Mouse (Mus musculus): ENCODE measurements around the gene Musk. TPM values are rescaled to one million over a fixed set of nuclear protein-coding genes. Genes with fewer than 3 reads are reported as not detected.

The Musk gene
- polyA plus RNA-seq, 1 experiment from 2014 or later, result not detected

- no peak for ATAC-seq
- H3K4me1 ChIP-seq, result 0 out of 2 replicates have a peak, but pooled peaks cover 3% of the 10 kb centered on the region
- WGBS, result 8% methylated on average over 3 of the region's 3 CpGs
Observed at GRCm38 (mm10) chr4:58326746-58327145, 41.0 kb downstream of the Musk start.

GRCm38 (mm10) chr4:58328231-58328630 is 42.5 kb downstream of the Musk start:
- Histone ChIP-seq H3K27ac (no peak overlapping the region), H3K9me3 (replicated peaks) (no peaks in the 10 kb centered on the region), H3K27me3 (no peaks in the 10 kb centered on the region; the same call in 1 of the 2 replicates), H3K36me3 (ENCODE audit: poor library complexity, severe bottlenecking) (no peaks in the 10 kb centered on the region), H3K4me2 (no peak overlapping the region), H3K4me1 (0 out of 2 replicates have a peak, but pooled peaks cover 3% of the 10 kb centered on the region), H3K4me3 (no peak overlapping the region), H3K9ac (no peak overlapping the region)
- ATAC-seq, result no peak
- 91% methylated on average over 4 of the region's 4 CpGs for WGBS

More at GRCm38 (mm10) chr4:58326746-58327145, 41.0 kb downstream of the Musk start:
- Histone ChIP-seq H3K9ac (no peak overlapping the region), H3K4me2 (no peak overlapping the region), H3K4me3 (no peak overlapping the region), H3K27ac (no peak overlapping the region), H3K27me3 (no peaks in the 10 kb centered on the region; the same call in 1 of the 2 replicates), H3K9me3 (replicated peaks) (no peaks in the 10 kb centered on the region), H3K36me3 (ENCODE audit: poor library complexity, severe bottlenecking) (no peaks in the 10 kb centered on the region)

GRCm38 (mm10) chr4:58330016-58330415 is 44.3 kb downstream of the Musk start:
- Histone ChIP-seq H3K27me3 (no peaks in the 10 kb centered on the region; the same call in 1 of the 2 replicates), H3K36me3 (ENCODE audit: poor library complexity, severe bottlenecking) (no peaks in the 10 kb centered on the region), H3K9ac (no peak overlapping the region), H3K27ac (no peak overlapping the region), H3K4me2 (no peak overlapping the region), H3K4me1 (0 out of 2 replicates have a peak, but pooled peaks cover 3% of the 10 kb centered on the region), H3K9me3 (replicated peaks) (no peaks in the 10 kb centered on the region), H3K4me3 (no peak overlapping the region)
- whole genome bisulfite sequencing, result 87% methylated on average over 4 of the region's 4 CpGs
- no peak for ATAC-seq

GRCm38 (mm10) chr4:58330864-58331638 is 45.3 kb downstream of the Musk start:
- Histone ChIP-seq H3K4me2 (no peak overlapping the region), H3K4me1 (0 out of 2 replicates have a peak, but pooled peaks cover 3% of the 10 kb centered on the region), H3K27ac (no peak overlapping the region), H3K36me3 (ENCODE audit: poor library complexity, severe bottlenecking) (no peaks in the 10 kb centered on the region), H3K9me3 (replicated peaks) (no peaks in the 10 kb centered on the region), H3K4me3 (no peak overlapping the region), H3K27me3 (no peaks in the 10 kb centered on the region; the same call in 1 of the 2 replicates), H3K9ac (no peak overlapping the region)
- ATAC-seq, result no peak
- WGBS, result 94% methylated on average over 10 of the region's 10 CpGs

- no peak overlapping the region for H3K4me2 ChIP-seq
- ATAC-seq, result no peak
- no peaks in the 10 kb centered on the region for H3K9me3 ChIP-seq (replicated peaks)
- no peaks in the 10 kb centered on the region; the same call in 1 of the 2 replicates for H3K27me3 ChIP-seq
- WGBS, result 47% methylated on average over 3 of the region's 3 CpGs
- no peak overlapping the region for H3K4me3 ChIP-seq
- no peaks in the 10 kb centered on the region for H3K36me3 ChIP-seq (ENCODE audit: poor library complexity, severe bottlenecking)
- H3K4me1 ChIP-seq, result no peaks in the 10 kb centered on the region
- H3K9ac ChIP-seq, result no peak overlapping the region
- no peak overlapping the region for H3K27ac ChIP-seq
Observed at GRCm38 (mm10) chr4:58332394-58332793, 46.6 kb downstream of the Musk start.

- no peak overlapping the region for H3K27ac ChIP-seq
- no peak overlapping the region for H3K9ac ChIP-seq
- no peak overlapping the region for H3K4me2 ChIP-seq
- no peaks in the 10 kb centered on the region for H3K27me3 ChIP-seq
- ATAC-seq, result no peak
- H3K36me3 ChIP-seq (ENCODE audit: poor library complexity, severe bottlenecking), result no peaks in the 10 kb centered on the region
- 78% methylated on average over 2 of the region's 2 CpGs for WGBS
- no peak overlapping the region for H3K4me3 ChIP-seq
- no peaks in the 10 kb centered on the region for H3K9me3 ChIP-seq (replicated peaks)
- no peaks in the 10 kb centered on the region for H3K4me1 ChIP-seq
Observed at GRCm38 (mm10) chr4:58336227-58336626, 50.5 kb downstream of the Musk start.

GRCm38 (mm10) chr4:58339226-58339625 is 53.5 kb downstream of the Musk start:
- 44% methylated on average over 3 of the region's 3 CpGs for WGBS
- no peak for ATAC-seq
- Histone ChIP-seq H3K36me3 (ENCODE audit: poor library complexity, severe bottlenecking) (no peaks in the 10 kb centered on the region), H3K4me1 (no peaks in the 10 kb centered on the region), H3K27me3 (no peaks in the 10 kb centered on the region), H3K4me2 (no peak overlapping the region), H3K4me3 (no peak overlapping the region), H3K9ac (no peak overlapping the region), H3K27ac (no peak overlapping the region), H3K9me3 (replicated peaks) (no peaks in the 10 kb centered on the region)

- ATAC-seq, result no peak
- no peak overlapping the region for H3K4me2 ChIP-seq
- H3K9me3 ChIP-seq (replicated peaks), result no peaks in the 10 kb centered on the region
- H3K4me3 ChIP-seq, result no peak overlapping the region
- H3K27me3 ChIP-seq, result no peaks in the 10 kb centered on the region
- no peaks in the 10 kb centered on the region for H3K4me1 ChIP-seq
- no peak overlapping the region for H3K27ac ChIP-seq
- 92% methylated on average over 7 of the region's 7 CpGs for WGBS
- no peaks in the 10 kb centered on the region for H3K36me3 ChIP-seq (ENCODE audit: poor library complexity, severe bottlenecking)
- H3K9ac ChIP-seq, result no peak overlapping the region
Observed at GRCm38 (mm10) chr4:58350206-58350605, 64.4 kb downstream of the Musk start.

GRCm38 (mm10) chr4:58351165-58351564 is 65.4 kb downstream of the Musk start:
- WGBS, result 74% methylated on average over 10 of the region's 10 CpGs
- Histone ChIP-seq H3K4me3 (no peak overlapping the region), H3K27ac (no peak overlapping the region), H3K27me3 (no peaks in the 10 kb centered on the region), H3K9ac (no peak overlapping the region), H3K4me1 (no peaks in the 10 kb centered on the region), H3K4me2 (no peak overlapping the region), H3K9me3 (replicated peaks) (no peaks in the 10 kb centered on the region), H3K36me3 (ENCODE audit: poor library complexity, severe bottlenecking) (no peaks in the 10 kb centered on the region)
- no peak for ATAC-seq

GRCm38 (mm10) chr4:58351590-58351989 is 65.8 kb downstream of the Musk start:
- Histone ChIP-seq H3K9me3 (replicated peaks) (no peaks in the 10 kb centered on the region), H3K27ac (no peak overlapping the region), H3K4me1 (no peaks in the 10 kb centered on the region), H3K4me3 (no peak overlapping the region), H3K4me2 (no peak overlapping the region), H3K36me3 (ENCODE audit: poor library complexity, severe bottlenecking) (no peaks in the 10 kb centered on the region), H3K27me3 (no peaks in the 10 kb centered on the region), H3K9ac (no peak overlapping the region)
- 80% methylated on average over 5 of the region's 5 CpGs for WGBS
- no peak for ATAC-seq

- no peak overlapping the region for H3K4me3 ChIP-seq
- WGBS, result 94% methylated on average over 4 of the region's 4 CpGs
- no peaks in the 10 kb centered on the region for H3K36me3 ChIP-seq (ENCODE audit: poor library complexity, severe bottlenecking)
- ATAC-seq, result no peak
- no peaks in the 10 kb centered on the region for H3K4me1 ChIP-seq
- H3K4me2 ChIP-seq, result no peak overlapping the region
- no peaks in the 10 kb centered on the region for H3K27me3 ChIP-seq
- no peak overlapping the region for H3K27ac ChIP-seq
- no peaks in the 10 kb centered on the region for H3K9me3 ChIP-seq (replicated peaks)
- H3K9ac ChIP-seq, result no peak overlapping the region
Observed at GRCm38 (mm10) chr4:58358996-58359395, 73.2 kb downstream of the Musk start.

- Histone ChIP-seq H3K9me3 (replicated peaks) (no peaks in the 10 kb centered on the region), H3K27ac (no peak overlapping the region), H3K4me3 (no peak overlapping the region), H3K4me2 (no peak overlapping the region), H3K27me3 (no peaks in the 10 kb centered on the region), H3K36me3 (ENCODE audit: poor library complexity, severe bottlenecking) (no peaks in the 10 kb centered on the region), H3K9ac (no peak overlapping the region), H3K4me1 (no peaks in the 10 kb centered on the region)
- ATAC-seq, result no peak
- 82% methylated on average over 6 of the region's 6 CpGs for WGBS
Observed at GRCm38 (mm10) chr4:58365321-58365720, 79.6 kb downstream of the Musk start.

GRCm38 (mm10) chr4:58371106-58371505 is 85.3 kb downstream of the Musk start:
- no peak overlapping the region for H3K4me2 ChIP-seq
- H3K36me3 ChIP-seq (ENCODE audit: poor library complexity, severe bottlenecking), result no peaks in the 10 kb centered on the region
- no peak overlapping the region for H3K27ac ChIP-seq
- H3K4me3 ChIP-seq, result no peak overlapping the region
- H3K9me3 ChIP-seq (replicated peaks), result no peaks in the 10 kb centered on the region
- H3K9ac ChIP-seq, result no peak overlapping the region
- ATAC-seq, result no peak
- H3K4me1 ChIP-seq, result no peaks in the 10 kb centered on the region
- 82% methylated on average over 1 of the region's 1 CpGs for WGBS
- H3K27me3 ChIP-seq, result no peaks in the 10 kb centered on the region

Measured in forebrain, embryonic 13.5 days (tissue).